Mouse (Mus musculus) B cell, adult 62 days (primary cell): ENCODE results near the gene Clptm1. TPM values are rescaled to one million over a fixed set of nuclear protein-coding genes. Genes with fewer than 3 reads are reported as not detected.

Source experiments
- total RNA-seq: library from RNA; stranded (reverse); gene quantifications from 4 replicates; pipeline ENCODE4 v1.2.4, GENCODE M21; 2023

The Clptm1 gene
- total RNA-seq = 64.7 to 85.0 TPM (median 67.9 TPM) in 4 replicates

DNA sequence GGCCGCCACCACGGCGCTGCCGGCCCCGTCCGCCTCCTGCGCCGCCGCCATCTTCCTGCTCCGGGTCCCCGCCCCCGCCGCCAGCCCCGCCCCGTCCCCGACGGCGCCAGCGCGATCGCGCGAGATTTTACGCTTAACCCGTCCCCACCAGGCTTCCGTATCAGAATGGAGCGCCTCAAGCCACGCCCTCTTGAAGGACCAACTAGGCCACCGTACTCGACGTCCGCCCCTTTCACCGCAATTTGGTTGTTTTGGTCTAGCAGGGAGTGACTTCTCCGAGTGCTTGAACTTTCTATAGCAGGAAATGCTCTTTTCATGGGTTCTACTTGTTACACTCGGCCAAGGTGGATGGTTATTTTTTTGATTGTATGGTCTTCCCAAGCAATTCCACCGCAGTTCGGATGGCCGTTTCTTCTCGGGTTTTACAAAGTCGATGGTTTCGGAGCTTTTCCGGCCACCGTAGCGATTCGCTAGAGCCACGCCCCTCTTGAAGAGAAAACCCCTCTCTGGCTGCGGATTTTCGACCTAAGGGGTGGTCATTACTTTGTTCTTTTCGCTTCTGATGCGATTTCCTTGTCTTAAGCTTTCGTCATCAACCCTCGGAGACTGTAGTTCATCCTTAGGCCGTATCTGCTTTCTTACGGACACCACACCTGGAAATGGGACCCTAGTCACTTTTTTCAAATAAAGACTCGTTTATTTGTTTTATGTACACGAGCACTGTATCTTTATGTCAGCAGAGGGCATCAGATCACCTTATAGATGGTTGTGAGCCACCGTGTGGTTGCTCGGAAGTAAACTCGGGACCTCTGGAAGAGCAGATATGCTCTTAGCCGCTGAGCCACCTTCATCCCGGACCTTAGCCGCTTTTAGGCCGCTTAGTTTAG is at the start of gene Clptm1:
TSS of gene Clptm1 (minus strand) at position 79 of the 887 bp plus-strand sequence.

DNA sequence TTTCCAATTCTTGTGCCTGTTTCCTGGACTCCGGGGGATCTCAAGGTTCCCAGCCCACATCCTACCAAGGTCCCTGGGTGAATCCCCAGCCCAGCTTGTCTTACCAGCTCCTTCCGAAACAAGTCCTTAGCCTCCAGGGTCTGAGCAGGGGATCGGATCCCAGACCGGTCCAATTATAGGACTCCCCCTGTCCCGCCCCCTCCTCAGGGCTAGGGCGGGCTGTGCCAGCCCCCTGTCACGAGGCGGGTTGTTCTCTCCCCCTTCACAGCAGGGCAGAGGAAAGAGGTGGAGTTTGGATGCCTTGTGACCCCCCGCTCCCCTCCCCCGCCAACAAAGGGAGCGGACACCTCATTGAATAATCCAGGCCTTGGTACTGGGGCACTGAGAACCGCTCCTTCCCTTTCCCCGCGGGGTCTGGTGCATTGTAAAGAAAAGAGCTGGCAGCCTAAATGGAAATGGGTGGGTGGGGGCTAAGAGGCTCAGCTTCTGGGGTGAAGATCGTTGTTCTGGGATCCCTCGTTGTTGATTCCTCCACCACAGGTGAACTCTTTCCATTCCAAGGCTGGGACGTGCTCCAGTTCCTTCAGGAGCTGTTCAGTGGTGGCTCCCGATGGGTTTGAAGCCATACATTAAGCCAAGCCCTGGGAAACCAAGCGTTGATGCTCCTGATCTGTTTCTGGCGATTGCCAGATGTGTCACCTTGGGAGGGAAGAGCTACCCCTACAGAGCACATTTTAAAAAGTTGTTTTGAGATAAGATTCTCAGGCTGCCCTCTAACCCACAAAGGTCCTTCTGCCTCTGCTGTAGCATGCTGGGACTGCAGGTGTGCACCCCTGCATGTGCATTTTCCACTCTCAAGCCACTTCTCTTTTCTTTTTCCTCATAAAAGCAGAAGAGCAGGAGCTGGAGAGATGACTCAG is 34.3 kb upstream of the Clptm1 start, which contains the start of gene Apoe:
TSS of gene Apoe (minus strand) at position 282 of the 920 bp plus-strand sequence.

DNA sequence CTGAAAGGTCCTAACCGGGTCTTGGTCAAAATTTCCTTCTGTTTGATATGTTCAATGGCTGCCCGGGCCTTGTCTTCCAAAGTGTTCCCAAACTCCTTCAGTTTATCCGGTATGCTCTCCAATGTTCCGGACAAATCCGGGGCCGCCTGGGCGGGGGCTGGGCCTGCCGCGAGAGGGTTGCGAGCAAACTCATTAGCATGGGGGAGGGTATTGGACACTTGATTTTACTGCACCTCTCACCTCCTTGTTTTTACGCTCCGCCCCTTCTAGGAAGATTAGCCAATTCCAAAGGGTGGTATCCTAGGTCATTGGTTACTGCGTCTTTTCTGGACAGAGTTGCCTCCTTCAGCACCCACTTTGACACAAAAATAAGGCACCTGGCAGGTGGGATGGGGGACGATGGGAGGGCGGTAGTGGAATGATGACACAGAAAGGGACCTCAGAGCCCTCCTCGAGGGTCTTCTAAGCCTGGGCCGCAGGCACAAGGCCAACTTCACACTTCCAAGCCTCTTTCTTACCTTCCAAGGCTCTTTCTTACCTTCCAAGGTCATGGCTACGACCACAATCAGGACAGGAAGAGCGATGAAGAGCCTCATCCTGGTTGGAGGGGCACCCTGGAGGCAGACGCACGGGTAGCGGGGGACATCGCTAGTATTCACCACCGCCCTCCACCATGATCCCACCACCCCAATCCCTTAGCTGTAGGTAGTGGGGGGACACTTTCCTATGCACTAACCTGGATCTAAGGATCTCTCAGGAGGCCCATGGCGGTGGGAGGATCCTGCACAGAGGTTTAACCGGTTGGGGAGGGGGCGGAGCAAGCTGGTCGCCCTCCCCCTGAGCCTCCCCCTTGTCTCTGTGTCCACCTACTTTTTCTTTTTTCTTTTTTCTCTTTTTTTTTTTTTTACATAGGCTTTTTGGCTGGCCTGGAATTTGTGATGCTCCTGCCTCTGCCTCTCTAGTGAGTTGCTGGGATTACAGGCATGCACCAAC is 27.3 kb upstream of the Clptm1 start, which contains the start of gene Apoc1:
TSS of gene Apoc1 (minus strand) at position 788 of the 993 bp plus-strand sequence.

DNA sequence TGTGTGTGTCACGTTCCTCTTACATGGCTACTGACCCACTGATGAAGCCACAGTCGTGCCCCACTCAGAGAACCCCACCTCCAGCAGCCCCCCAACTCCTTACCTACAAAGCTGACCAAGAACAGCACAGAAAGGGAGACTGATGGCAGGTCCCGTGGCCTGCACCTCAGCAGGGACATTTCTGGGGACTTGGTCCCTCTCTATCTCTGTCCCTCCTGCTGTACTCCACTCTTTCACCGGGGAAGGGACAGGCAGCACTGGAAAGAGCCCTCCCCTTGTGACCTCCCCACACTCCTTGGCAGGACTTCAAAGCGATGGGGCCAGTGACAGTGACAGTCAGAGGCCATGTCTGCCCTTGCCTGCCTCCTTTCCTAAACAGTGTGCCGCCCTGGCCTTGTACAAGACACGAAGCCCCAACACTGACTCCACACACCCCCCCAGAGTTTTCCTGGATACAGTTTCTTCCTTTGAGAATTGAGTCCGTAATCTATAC is 16.4 kb upstream of the Clptm1 start, which contains the start of the genes Gm44805 and Apoc4:
TSS of gene Gm44805 (minus strand) at position 222 of the 493 bp plus-strand sequence.
TSS of gene Apoc4 (minus strand) at position 278 of the 493 bp plus-strand sequence.

DNA sequence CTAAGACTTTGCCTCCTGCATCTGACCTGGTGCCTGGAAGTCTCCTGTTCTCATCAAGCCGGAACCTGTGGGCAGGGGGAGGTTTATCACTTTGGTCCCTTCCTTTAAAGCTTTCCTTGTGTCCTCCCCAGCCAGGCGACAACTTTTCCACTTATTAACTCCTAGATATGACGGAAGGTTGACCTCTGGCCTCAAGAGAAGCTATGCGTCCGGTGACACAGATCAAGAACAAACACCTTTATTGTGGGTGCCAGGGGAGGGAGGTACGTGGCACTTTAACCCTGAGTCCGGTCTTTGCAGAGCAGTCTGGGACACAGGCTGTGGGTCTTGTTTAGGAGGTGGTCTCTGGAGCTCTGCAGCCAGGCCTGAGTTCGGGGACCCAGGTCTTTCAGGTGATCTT is 13.0 kb upstream of the Clptm1 start, which contains the start of gene Apoc2:
TSS of gene Apoc2 (minus strand) at position 70 of the 400 bp plus-strand sequence.

DNA sequence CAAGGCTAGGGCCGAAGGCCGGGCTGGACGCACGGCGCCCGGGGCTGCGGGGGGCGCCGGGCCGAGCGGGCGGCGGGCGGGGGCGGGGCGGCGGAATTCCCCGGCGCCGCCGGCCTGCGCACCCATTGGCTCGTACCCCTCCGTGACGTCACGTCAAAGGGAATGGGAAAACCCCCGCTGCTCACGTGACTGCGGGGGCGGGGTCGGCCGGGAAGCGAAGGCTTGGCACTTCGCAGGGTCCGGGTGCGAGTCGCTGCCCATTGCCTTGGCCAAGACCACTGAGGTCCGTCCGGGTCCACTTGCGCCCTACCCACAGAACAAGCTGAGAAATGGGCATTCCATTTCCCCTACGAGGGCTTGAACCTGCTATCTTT is 35.5 kb downstream of the Clptm1 start, which contains the start of gene Relb:
TSS of gene Relb (minus strand) at position 78 of the 374 bp plus-strand sequence.

DNA sequence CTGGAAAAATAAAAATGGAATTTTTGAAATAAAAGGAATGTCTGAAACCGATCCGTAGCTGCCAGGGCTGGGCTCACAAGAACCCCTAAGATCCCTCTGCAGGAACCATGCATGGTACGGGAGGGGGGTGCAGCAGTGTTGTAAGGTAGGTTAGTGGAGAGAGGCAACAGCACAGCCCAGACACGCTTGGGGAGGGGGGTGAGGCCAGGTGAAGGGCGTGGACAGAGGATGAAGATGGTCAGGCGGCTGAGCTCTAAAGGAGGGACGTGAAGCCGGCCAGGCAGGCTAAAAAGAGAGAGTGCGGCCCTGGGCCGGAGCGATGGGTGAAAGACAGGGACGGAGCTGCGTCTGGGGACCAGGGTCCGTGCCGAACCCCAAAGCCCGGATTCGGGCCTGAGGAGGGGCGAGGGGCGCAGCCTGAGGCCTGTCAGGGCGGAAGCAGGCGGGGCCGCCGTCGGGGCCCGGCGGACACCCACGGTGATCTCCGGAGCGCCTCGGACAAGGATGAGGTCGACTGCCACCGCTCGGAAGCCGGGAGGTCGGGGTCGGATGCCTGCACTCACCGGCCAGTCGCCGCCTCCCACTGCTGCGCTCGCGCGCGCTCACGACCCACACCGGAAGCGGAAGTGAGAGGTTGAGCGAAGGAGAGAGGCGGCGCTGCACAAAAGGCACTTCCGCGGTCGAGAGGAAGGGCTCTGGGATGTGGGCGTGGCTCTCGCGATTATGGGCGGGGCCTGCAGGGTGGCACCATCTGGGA is 60.8 kb downstream of the Clptm1 start, which contains the start of gene Clasrp:
TSS of gene Clasrp (minus strand) at position 638 of the 757 bp plus-strand sequence.

Other genes starting within 250 kb of the Clptm1 start
- 26.4 to 33.1 TPM (median 28.6 TPM) in 4 replicates for gene Mark4, start 206.2 kb downstream of the Clptm1 start, total RNA-seq
- not detected in 4 replicates for gene Exoc3l2, start 201.7 kb downstream of the Clptm1 start, total RNA-seq
- gene Bloc1s3, start 156.7 kb downstream of the Clptm1 start, total RNA-seq = 3.1 to 5.3 TPM (median 4.6 TPM) in 4 replicates
- 27.9 to 35.9 TPM (median 30.9 TPM) in 4 replicates for gene Trappc6a, start 156.6 kb downstream of the Clptm1 start, total RNA-seq
- gene Nkpd1, start 147.2 kb downstream of the Clptm1 start, total RNA-seq = 0.31 to 0.78 TPM (median 0.53 TPM) in 4 replicates
- 55.1 to 64.0 TPM (median 60.2 TPM) in 4 replicates for gene Ppp1r37, start 102.0 kb downstream of the Clptm1 start, total RNA-seq
- 9.7 to 13.7 TPM (median 12.6 TPM) in 4 replicates for gene Zfp296, start 87.7 kb downstream of the Clptm1 start, total RNA-seq
- 72.4 to 80.4 TPM (median 77.1 TPM) in 4 replicates for gene Gemin7, start 87.4 kb downstream of the Clptm1 start, total RNA-seq
- 94.5 to 107 TPM (median 98.1 TPM) in 4 replicates for gene Clasrp, start 60.5 kb downstream of the Clptm1 start, total RNA-seq
- gene Relb, start 35.6 kb downstream of the Clptm1 start, total RNA-seq = 113 to 122 TPM (median 116 TPM) in 4 replicates
- gene Apoc2, start 12.9 kb upstream of the Clptm1 start, total RNA-seq = not detected in 4 replicates
- gene Gm44805, start 16.4 kb upstream of the Clptm1 start, total RNA-seq = not detected in 4 replicates
- gene Apoc4, start 16.4 kb upstream of the Clptm1 start, total RNA-seq = not detected in 4 replicates
- gene Apoc1, start 27.6 kb upstream of the Clptm1 start, total RNA-seq = not detected in 4 replicates
- 69.0 to 80.2 TPM (median 73.6 TPM) in 4 replicates for gene Apoe, start 34.2 kb upstream of the Clptm1 start, total RNA-seq
- gene Tomm40, start 50.4 kb upstream of the Clptm1 start, total RNA-seq = 52.4 to 61.9 TPM (median 55.5 TPM) in 4 replicates
- not detected in 4 replicates for gene Nectin2, start 85.5 kb upstream of the Clptm1 start, total RNA-seq
- gene Bcam, start 106.0 kb upstream of the Clptm1 start, total RNA-seq = not detected in 4 replicates
- 1.2 to 3.7 TPM (median 2.1 TPM) in 3 of 4 replicates, not detected in the other for gene Cblc, start 131.8 kb upstream of the Clptm1 start, total RNA-seq
- gene Bcl3, start 157.7 kb upstream of the Clptm1 start, total RNA-seq = 57.3 to 76.7 TPM (median 71.4 TPM) in 4 replicates
- gene Gm19345, start 187.0 kb upstream of the Clptm1 start, total RNA-seq = not detected in 4 replicates
- gene Ceacam16, start 196.3 kb upstream of the Clptm1 start, total RNA-seq = 13.2 to 20.2 TPM (median 15.3 TPM) in 4 replicates
- not detected in 4 replicates for gene Ceacam19, start 222.9 kb upstream of the Clptm1 start, total RNA-seq